Mouse (Mus musculus) E14TG2a.4 (cell line): ENCODE data around the gene Anp32b.
A peak's percentile ranks its signal among the peaks of the same experiment; 100 is the strongest.

ENCODE experiments used
- H3K27me3 ChIP-seq: 2 replicates; pipeline ENCODE4 v1.6.1; 2014; ENCODE audit warnings: low read length, control low read depth; ENCODE audit not compliant: insufficient read depth
- H3K36me3 ChIP-seq: 2 replicates; pipeline ENCODE4 v1.6.1; 2014; ENCODE audit warnings: low read length, control low read depth; ENCODE audit not compliant: insufficient read depth
- H3K4me1 ChIP-seq: replicated peaks from 2 replicates; pipeline ENCODE4 v1.6.1; 2014; ENCODE audit warnings: low read depth, low read length, control low read depth
- H3K4me3 ChIP-seq: replicated peaks from 2 replicates; pipeline ENCODE4 v1.5.1; 2014; ENCODE audit warnings: mild to moderate bottlenecking, low read length
- H3K9me3 ChIP-seq: 2 replicates; pipeline ENCODE4 v1.6.1; 2014; ENCODE audit warnings: low read length, control low read depth
- CTCF ChIP-seq: conservative IDR thresholded peaks from 2 replicates; pipeline ENCODE4 v1.5.1; 2014; ENCODE audit warnings: low read length
- NANOG ChIP-seq: IDR thresholded peaks from 2 replicates; pipeline ENCODE4 v1.6.1; 2014; ENCODE audit warnings: borderline replicate concordance, low read length, mixed read lengths
- POU5F1 ChIP-seq: IDR thresholded peaks from 2 replicates; pipeline ENCODE4 v1.6.1; 2014; ENCODE audit warnings: low read length, borderline replicate concordance

Gene Anp32b

DNA sequence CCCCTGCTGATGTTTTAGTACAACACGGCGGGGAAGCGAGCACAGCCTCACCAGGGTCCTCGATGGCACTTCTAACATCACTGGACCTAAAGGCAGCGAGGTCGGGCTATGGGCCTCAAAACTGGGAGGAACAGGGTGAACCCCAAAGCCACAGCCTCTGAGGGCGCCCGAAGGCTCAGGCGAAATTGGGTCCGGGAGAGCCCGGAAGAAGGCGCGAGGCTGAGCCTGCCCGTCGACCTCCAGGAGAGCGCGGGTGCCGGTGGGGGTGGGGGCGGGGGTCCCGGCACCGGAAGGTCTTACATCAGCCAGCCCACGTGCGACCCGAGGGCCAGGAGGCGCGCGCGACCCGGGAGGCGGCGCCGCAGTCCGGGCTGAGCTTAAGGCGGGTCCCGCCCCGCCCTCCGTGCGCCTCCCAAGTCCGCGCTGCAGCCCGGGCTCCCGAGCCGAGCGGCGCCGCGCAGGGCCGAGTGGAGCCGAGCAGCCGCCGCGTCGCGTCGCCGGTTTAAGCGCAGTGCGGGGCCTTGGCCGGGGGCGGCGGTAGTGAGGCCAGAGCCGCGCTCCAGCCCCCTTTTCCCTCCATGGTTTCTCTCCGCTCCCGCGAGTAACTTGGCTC is at the start of gene Anp32b:
TSS of gene Anp32b (plus strand) at position 384 of the 613 bp plus-strand sequence.
- Histone ChIP-seq H3K4me1 (peaks cover 51% of the 10 kb centered on the region), H3K9me3 (no peaks in the 10 kb centered on the region), H3K27me3 (no peaks in the 10 kb centered on the region), H3K4me3 (peak within 1 kb of the TSS; percentile 91), H3K36me3 (peaks cover 19% of the 10 kb centered on the region)
- no peak for TF ChIP-seq POU5F1
- TF ChIP-seq CTCF, result no peak
- TF ChIP-seq NANOG, result no peak

DNA sequence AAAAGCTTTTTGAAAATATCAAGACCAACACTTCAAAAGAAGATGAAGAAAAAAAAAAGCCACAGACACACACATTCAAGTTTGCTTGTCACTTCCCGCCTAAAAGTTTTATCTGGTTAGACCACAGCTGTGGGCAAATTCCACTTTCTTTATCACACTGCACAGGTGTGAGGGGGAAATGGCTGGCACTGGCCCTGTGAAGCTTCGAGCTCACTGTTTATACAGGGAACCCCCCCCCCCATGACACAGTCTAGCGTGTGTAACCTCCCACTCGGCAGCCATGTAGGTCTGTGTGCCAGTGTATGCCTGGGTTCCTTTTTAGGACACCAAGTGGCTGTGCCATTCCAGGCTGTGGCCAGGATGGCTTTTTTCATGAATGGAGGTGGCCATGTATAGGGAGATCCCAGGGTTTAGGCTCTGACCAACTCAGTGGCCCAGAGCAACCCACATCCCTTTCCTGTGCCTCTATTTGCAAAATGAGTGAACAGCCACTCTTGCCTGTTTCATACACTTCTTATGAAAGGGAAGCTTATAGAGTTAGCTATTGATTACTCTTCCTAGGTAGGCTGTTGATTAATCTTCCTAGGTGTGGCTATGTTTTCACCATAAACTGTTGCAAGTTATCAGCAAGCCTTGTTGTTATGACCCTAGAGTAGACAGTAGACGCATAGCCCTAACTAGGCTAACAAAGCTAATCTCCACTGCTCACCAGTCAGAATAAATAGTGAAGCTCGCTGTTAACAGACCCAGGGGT is 46.5 kb upstream of the Anp32b start:
- TF ChIP-seq NANOG (no peak), POU5F1 (no peak), CTCF (no peak)
- Histone ChIP-seq H3K27me3 (no peaks in the 10 kb centered on the region), H3K4me1 (no peaks in the 10 kb centered on the region), H3K4me3 (no peak overlapping the region), H3K36me3 (no peaks in the 10 kb centered on the region), H3K9me3 (no peaks in the 10 kb centered on the region)

DNA sequence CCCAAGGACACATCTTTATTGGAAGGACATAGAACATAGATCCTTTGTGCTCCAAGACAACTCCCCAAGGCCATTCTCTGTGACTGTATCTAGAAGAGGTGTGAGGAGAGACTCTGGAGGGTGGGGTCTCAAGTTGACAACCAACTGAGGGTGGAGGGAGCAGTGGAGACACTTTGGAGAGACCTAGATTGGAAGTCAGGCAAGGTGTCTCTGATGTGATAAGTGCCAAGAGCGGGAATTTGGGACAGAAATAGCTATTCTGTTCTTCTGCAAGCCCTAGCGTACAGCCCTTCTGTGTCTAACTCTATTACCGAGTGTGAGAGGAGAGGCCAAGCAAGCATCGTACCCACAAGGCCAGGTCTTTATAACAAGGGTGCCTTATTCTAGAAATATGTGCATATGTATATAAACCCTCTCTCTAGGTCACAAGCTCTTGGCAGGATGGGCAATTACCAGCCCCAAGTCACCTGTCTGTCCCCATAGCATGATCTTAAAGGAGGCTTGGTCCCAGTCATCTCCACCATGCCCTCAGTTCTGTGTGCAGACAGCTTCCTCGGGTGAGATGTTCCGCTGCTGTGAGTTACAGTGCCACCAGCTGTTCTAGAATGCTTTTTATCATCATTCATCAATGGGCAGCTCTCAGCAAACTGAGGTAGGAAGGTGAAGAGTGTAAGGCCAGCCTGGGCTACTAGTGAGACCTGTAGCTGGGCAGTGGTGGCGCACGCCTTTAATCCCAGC is 43.6 kb upstream of the Anp32b start:
- TF ChIP-seq POU5F1 (no peak), CTCF (no peak), NANOG (no peak)
- H3K27me3 ChIP-seq, result peaks cover 6% of the 10 kb centered on the region
- no peaks in the 10 kb centered on the region for H3K36me3 ChIP-seq
- H3K9me3 ChIP-seq, result peaks cover 8% of the 10 kb centered on the region; the same call in 1 of the 2 replicates
- no peak overlapping the region for H3K4me3 ChIP-seq
- no peaks in the 10 kb centered on the region for H3K4me1 ChIP-seq

DNA sequence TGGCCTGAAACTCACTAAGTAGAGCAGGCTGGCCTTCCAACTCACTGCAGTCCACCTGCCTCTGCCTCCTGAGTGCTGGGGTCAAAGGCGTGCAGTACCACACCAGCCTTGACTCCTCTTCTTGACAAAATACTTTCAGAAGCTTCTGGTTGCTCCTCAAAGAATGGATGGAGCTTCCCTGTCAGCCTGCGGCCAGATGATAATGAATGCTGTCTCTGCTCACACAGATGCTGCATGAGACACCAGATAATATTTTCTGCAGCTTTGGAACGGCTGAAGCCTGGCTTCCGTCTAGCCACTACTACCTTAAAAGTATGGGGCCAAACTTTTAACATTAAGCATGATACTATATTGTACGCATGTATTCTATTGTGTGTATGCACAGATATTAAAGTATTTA is 40.0 kb upstream of the Anp32b start:
- no peak overlapping the region for H3K4me3 ChIP-seq

DNA sequence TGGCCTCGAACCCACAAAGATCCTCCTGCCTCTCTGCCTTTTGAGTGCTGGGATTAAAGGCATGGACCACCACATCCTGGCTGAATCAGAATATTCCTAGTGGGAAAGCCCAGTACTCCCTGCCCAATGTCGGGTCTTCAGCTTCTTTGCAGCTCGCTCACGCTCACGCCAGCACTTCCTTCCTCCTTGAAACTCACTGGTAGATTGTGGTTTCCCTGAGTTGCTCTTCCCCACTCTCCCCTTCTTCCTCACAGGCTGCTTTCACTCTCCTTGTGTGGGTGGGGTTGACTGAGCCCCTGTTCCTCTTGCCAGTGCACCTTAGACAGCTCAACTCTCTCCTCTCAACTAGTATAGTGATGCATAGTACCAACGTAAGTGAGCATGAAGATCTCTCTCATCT is 39.2 kb upstream of the Anp32b start:
- peaks cover 8% of the 10 kb centered on the region; the same call in 1 of the 2 replicates for H3K9me3 ChIP-seq
- TF ChIP-seq POU5F1, result no peak
- TF ChIP-seq CTCF, result no peak
- TF ChIP-seq NANOG, result no peak

More for the DNA sequence above, 40.0 kb upstream of the Anp32b start:
- no peak for TF ChIP-seq POU5F1
- no peak for TF ChIP-seq NANOG
- no peak for TF ChIP-seq CTCF
- H3K4me1 ChIP-seq, result no peaks in the 10 kb centered on the region
- H3K9me3 ChIP-seq, result peaks cover 8% of the 10 kb centered on the region; the same call in 1 of the 2 replicates
- H3K27me3 ChIP-seq, result peaks cover 14% of the 10 kb centered on the region
- H3K36me3 ChIP-seq, result no peaks in the 10 kb centered on the region

DNA sequence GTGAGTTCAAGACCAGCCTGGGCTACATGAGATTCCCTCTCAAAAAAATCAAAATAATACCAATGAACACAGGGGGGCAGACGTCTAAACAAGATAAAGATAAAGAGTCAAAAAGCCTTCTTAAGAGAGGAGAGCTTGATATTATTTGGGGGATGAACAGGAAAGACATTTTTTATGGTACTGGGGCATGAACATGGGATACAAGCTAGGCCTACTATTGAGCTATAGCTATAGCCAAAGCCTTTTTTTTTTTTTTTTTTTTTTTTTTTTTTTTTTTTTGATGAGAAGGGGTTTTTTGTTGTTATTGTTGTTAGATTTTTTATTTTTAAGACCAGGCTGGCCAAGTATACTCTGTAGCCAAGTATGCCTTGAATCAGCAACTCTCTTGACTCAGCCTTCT is 38.6 kb upstream of the Anp32b start:
- peaks cover 14% of the 10 kb centered on the region for H3K27me3 ChIP-seq
- peaks cover 2% of the 10 kb centered on the region; the same call in 1 of the 2 replicates for H3K4me1 ChIP-seq
- no peaks in the 10 kb centered on the region for H3K36me3 ChIP-seq
- no peak overlapping the region for H3K4me3 ChIP-seq
- peaks cover 8% of the 10 kb centered on the region; the same call in 1 of the 2 replicates for H3K9me3 ChIP-seq
- no peak for TF ChIP-seq NANOG
- no peak for TF ChIP-seq POU5F1
- TF ChIP-seq CTCF, result no peak

More for the DNA sequence above, 39.2 kb upstream of the Anp32b start:
- no peaks in the 10 kb centered on the region for H3K36me3 ChIP-seq
- peaks cover 14% of the 10 kb centered on the region for H3K27me3 ChIP-seq
- no peaks in the 10 kb centered on the region for H3K4me1 ChIP-seq
- no peak overlapping the region for H3K4me3 ChIP-seq

DNA sequence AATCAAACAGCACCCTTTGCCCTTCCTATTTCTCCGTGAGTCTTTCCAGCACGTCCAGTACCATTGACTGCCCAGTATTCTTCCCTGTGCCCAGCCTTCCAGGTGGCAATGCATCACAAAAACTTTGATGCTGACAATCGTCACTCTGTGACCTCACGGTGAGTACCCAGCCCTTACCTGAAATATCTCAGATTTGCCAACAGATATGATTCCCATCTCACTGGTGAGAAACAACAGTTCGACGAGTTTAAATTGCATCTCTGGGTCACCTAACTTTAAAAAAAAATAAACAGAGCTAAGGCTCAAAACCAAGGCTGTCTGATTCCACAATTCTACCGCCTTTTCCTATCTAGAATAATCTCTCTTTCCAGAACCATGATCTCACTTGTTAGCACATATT is 37.3 kb upstream of the Anp32b start, which contains the start of gene Hemgn:
TSS of gene Hemgn (minus strand) at position 101 of the 400 bp plus-strand sequence.
- H3K4me1 ChIP-seq, result peaks cover 14% of the 10 kb centered on the region
- TF ChIP-seq NANOG, result no peak
- no peak for TF ChIP-seq CTCF
- TF ChIP-seq POU5F1, result no peak
- no peaks in the 10 kb centered on the region for H3K36me3 ChIP-seq
- no peak within 1 kb of the TSS for H3K4me3 ChIP-seq
- H3K9me3 ChIP-seq, result peaks cover 8% of the 10 kb centered on the region; the same call in 1 of the 2 replicates
- H3K27me3 ChIP-seq, result peaks cover 14% of the 10 kb centered on the region

- H3K36me3 ChIP-seq, result no peaks in the 10 kb centered on the region
- H3K4me3 ChIP-seq, result no peak overlapping the region
- peaks cover 19% of the 10 kb centered on the region for H3K4me1 ChIP-seq
- no peaks in the 10 kb centered on the region for H3K9me3 ChIP-seq
- no peak for TF ChIP-seq NANOG
- no peak for TF ChIP-seq POU5F1
- 0 out of 2 replicates have a peak, but pooled peaks have one; percentile 9 for TF ChIP-seq CTCF
- peaks cover 12% of the 10 kb centered on the region; the same call in 1 of the 2 replicates for H3K27me3 ChIP-seq
These were observed 33.2 kb upstream of the Anp32b start for GRCm38 (mm10) chr4:46417491-46417890.
